In the genomic region with DNA sequence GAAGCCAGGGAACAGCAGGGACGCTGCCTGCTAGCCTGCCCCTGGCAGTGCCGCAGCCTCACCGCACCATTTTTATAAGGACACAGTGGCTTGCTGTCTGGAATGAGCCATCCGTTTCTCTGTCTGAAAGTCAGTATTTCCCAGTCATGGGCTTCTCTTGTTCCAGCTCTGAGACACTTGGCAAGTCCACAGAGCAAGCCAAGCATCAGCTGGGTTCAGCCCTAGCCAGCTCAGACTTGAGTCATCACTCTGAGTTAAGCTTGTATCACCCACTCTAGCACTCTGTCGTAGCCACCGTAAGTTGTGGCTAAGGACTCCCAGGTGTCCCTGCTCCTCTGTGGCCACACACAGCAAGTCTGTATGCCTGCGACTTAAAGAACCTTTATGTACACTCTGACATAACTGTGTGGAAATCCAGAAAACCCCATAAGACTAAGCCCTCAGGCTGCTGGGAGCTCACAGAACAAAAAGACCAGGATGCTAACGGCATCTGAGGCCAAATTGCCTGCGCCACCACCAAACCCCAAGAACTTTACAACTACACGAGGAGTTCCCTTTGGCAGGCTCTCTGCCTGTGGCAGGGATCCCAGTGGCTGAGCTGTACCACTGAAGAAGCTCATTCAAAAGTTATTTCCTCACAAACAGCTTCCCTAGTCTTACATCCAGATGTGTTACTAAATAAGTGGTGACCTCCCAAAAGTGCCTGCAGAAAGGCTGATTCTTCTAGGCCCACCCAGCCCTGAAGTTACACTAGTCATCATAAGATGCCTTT, we compare ENCODE assay signal across 8 mouse cellular contexts.
DNase-seq lines count a peak whose midpoint lies in the region; TF ChIP-seq lines count a peak whose summit lies in the region.
"Had no signal": no experiment of that assay in that cellular context is flagged by ENCODE, and none has a peak within 500 bp of the region (broad histone marks: within the 10 kb centered on the region; RNA-seq: fewer than 3 reads in every experiment).

No protein-coding gene starts in this region.

- no peak for TF ChIP-seq POLR2A in lung, adult 2 months (IDR thresholded peaks at IDR 0.05; ENCODE audit: borderline replicate concordance, extremely low read depth, low read depth, low read length)

- peaks cover 40% of the 10 kb centered on the region for H3K36me3 ChIP-seq in hindbrain, embryonic 10.5 days

- 62% methylated on average over 10 of the region's 10 CpGs for WGBS in lung, adult 2 months
- WGBS in hindbrain, embryonic 10.5 days = 91% methylated on average over 10 of the region's 10 CpGs

- DNase-seq in lung, adult 18-20 months = peak; percentile 23 to 41
- no peak for DNase-seq in lung, adult 2 months
- peak; percentile 90 for DNase-seq in fibroblast of lung, adult 2 months (ENCODE audit: low read depth)
- DNase-seq in heart, postnatal 10 days = peak; percentile 84 to 85
- DNase-seq in ovary, postnatal 36 days (ENCODE audit: low spot score) = peak; percentile 36
- DNase-seq in yolk sac, embryonic 10.5 days (ENCODE audit: low spot score) = no peak
- DNase-seq in hindbrain, embryonic 10.5 days (ENCODE audit: low spot score) = no peak

- TF ChIP-seq CTCF in lung, adult 2 months (IDR thresholded peaks at IDR 0.05; ENCODE audit: insufficient read depth, low read length) = no peak

- H3K27me3 ChIP-seq in hindbrain, embryonic 10.5 days (ENCODE audit: insufficient read depth, poor library complexity, severe bottlenecking) = no peaks in the 10 kb centered on the region

- no peak overlapping the region for H3K4me3 ChIP-seq in lung, adult 2 months (replicated peaks; ENCODE audit: extremely low read depth, low read depth, low read length)
- H3K4me3 ChIP-seq in hindbrain, embryonic 10.5 days = no peak overlapping the region

- H3K9me3 ChIP-seq in hindbrain, embryonic 10.5 days = no peaks in the 10 kb centered on the region

- intact Hi-C loops in heart, postnatal 10 days (cut with DNase I) = no loop called here

- no peak overlapping the region for H3K27ac ChIP-seq in hindbrain, embryonic 10.5 days
- H3K27ac ChIP-seq: kidney, postnatal 0 days had no signal

- no peaks in the 10 kb centered on the region for H3K4me1 ChIP-seq in lung, adult 2 months (ENCODE audit: control insufficient read depth, insufficient read depth, low read length)
- H3K4me1 ChIP-seq in hindbrain, embryonic 10.5 days (replicated peaks) = peaks cover 16% of the 10 kb centered on the region; the same call in 1 of the 2 replicates

Comparison
In these comparisons a context has a peak if more than half of its experiments do, and no peak if none do; other contexts are left out.
1. DNase-seq: peak in lung, adult 18-20 months (2 of 2), fibroblast of lung, adult 2 months (single experiment), heart, postnatal 10 days (2 of 2) and ovary, postnatal 36 days (single experiment); none in lung, adult 2 months (single experiment), yolk sac, embryonic 10.5 days (single experiment) and hindbrain, embryonic 10.5 days (single experiment).